Mouse (Mus musculus): Measurements from ENCODE around the gene Nf2.

Gene Nf2

DNA sequence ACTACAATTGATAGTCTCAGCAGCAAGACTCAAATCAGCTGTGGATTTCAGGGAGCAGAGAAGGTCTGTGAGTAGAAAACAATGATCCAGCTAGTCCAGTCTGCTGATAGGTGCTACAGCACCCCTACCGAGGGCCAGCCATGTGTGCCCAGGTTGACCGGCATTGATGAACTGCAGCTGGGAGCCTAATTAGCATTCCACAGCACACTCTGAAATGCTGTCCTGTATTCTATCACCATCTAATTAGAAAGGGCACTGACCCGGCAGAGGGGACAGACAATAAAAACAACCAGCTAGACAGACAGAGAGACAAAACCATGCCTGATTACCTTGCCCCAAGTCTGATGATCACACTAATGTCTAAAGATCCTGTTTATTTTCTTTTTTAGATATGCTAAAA is 56.3 kb downstream of the Nf2 start:
- no peak for DNase-seq (ENCODE audit: low spot score)

DNA sequence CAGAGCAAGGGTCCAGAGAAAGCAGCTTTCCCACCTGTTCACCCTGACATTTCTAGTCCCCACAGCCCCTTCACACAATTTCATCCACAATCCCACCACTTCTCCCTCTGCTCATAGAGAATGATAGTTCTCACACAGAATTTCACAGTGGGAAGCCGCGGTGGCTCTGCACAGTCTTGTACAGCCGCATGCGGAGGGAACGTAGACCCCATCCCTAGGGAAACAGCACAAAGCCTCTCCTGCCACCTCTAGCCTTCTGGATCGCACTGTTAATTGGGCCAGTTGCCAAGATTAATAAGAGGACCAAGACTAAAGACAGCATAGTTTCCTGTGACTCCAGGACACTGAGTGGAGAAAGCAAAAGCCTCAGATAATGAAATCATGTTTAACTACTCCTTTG is 57.8 kb downstream of the Nf2 start:
- DNase-seq (ENCODE audit: low spot score): no peak

DNA sequence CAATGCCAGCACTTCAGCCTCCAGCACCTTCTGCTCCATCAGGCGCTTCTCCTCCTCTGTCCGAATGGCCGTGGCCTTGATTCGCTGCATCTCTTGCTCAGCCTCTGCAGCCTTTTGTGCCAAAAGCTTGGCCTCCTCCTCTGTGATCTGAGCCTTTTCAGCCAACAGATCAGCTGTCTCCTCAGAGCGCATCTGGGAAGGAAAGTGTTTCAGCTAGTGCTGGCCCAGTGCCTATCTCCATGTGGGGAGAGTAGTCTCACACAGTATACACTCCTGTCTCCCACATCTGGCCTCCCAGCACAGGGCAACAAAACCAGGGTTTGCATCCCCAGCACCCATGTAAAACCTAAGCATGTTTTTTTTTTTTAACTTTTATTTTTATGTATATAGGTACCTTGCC is 59.6 kb downstream of the Nf2 start:
- DNase-seq (ENCODE audit: low spot score): no peak

DNA sequence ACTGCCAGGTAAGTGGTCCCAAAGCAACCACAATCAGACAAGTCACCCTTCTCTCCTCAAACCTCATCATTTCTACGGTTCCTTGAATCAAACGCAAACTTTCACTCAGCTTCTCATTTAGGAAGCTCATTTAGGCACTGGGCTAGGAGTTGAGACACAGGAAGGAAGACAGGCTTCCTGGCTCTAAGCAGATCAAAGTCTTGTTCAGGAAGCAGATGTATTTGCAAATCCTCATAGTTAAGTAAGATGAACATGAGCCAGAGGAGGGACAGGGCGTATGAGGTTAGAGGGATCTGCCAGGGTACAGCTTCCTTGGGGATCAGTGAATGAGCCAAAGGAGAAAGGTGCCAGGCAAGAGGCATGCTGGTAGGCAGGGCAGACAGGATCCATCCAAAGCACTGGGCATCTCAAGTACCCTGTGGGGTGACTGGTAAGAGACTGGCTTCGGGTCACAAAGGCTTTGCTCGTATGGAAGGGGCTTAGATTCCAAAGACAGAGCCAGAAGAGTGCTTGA is 64.7 kb downstream of the Nf2 start:
- no peak for DNase-seq (ENCODE audit: low spot score)

DNA sequence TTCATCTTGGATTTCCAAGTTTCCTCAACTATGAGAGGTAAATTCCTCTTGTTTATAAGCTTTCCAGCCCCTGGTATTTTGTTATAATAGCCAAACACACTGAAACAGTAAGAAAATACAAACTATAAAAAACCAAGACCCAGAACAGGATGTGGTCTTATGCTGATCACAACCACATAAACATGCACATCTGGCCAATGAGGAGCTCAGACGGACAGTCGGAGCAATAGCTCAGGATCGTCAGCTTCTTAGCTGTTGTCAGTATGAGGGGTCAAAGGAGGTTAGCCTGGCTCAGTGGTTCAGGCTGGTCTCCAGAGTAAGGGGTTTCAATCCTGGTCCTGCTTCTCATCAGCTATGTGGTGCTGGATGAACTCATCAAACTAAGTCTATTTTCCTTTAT is 66.2 kb downstream of the Nf2 start:
- DNase-seq (ENCODE audit: low spot score): no peak

DNA sequence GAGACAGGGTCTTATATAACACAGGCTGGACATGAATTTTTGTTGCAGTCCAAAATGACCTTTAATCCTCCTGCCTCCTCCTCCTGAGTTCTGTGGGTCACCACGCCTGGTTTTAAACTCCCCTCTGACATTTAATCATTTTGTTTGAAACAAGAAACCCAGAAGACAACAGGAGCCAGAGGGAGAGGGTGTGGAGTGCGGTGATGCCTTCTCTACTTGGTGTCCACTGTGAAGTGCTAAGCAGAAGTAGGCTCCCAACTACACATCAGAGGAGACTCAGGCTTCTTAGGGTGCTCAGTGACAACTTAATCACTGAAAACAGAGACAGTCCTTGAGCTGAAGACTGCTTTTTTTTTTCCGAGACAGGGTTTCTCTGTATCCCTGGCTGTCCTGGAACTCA is 68.4 kb downstream of the Nf2 start:
- DNase-seq (ENCODE audit: low spot score): no peak

DNA sequence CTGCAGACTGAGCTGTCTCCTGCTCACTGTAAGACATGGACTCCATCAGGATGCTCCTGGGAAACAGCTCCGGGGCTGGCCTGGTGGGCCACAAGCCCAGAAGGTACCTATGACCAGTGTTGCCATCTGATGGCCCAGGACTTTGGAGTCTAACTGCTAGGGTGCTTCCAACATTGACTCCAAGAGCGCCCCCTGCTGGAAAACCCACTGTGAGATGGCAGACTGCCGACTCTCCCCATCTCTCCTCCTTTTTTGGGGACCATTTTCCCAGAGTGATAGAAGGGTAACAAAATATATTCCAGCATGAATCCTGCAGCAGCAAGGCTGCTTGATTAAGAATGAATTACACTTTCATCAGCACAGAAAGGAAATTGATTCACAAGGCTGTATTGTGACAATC is 76.4 kb downstream of the Nf2 start:
- DNase-seq (ENCODE audit: low spot score): peak; percentile 60

DNA sequence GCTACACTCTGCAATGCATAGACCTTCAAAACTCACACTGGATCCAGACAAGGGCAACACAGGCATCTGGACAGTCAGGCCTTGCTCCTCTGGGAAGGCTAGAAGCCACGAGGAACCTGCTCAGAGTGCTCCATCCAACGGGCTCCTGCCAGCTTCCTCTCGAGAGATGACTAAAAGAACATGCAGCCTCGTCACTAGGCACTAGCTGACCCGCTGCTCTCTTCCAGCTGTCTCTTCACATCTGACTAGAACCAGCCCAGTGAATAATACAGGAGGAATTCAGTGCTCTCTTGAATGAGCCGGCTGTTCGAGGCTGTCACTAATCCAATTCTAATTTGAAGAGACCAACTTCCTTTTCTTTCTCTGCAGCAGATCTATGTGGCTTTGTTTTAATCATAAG is 77.6 kb downstream of the Nf2 start:
- no peak for DNase-seq (ENCODE audit: low spot score)

DNA sequence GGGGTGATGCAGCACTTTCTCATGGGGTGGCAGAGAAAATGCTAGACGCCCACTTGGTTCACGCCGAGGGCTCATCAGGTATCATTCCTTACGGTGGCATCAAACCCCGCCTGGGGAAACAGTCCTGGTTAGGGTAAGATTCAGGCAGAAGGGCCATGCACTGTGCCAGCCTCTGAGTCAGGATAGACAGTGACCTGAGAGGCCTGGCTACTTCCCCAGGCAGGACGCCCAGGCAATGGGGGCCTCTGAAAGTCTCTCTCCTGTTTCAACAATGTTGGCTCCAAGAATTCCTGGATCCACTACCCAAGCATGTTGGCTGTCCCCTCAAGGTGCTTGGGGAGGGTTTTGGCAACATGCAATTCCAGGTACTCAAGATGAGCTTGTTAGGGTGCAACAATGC is 79.5 kb downstream of the Nf2 start:
- DNase-seq (ENCODE audit: low spot score): no peak

DNA sequence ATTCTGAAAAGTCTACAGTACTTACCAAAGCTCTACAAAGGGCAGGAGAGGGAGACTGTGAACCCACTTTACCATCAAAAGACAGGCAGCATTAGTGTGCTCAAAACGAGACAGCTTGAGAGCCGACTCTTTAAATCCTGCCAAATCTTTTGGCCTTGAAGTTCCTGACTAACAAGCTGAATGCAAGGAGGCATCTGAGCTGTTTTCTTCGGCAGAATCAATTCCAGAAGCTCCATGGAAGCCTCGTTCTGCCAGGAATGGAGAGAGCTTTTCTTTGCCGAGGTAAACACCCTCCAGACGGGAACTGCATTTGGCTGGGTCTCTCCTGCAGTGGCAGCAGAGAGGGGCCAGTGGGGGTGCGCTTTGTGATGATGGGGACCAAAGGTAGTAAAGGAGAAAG is 80.0 kb downstream of the Nf2 start:
- no peak for DNase-seq (ENCODE audit: low spot score)

DNA sequence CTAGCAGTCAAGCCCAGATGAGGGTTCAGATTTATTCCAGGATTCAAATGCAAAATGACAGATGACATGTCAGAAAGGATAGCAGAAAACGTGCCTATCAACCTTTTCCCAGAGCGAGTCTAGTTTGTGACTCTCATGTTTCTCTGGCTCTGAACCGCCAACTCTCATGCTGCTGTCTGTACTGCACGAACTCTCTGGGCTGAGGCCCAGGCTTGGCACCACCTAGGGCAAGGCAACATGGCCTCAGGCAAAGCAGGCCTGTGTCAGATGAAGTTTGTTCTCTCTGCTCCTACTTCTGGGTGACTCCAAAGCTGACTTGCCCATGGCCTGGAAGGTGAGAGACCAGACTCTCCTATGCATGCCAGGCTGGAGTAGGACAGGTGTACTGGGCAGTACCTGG is 80.9 kb downstream of the Nf2 start:
- DNase-seq (ENCODE audit: low spot score): no peak

DNA sequence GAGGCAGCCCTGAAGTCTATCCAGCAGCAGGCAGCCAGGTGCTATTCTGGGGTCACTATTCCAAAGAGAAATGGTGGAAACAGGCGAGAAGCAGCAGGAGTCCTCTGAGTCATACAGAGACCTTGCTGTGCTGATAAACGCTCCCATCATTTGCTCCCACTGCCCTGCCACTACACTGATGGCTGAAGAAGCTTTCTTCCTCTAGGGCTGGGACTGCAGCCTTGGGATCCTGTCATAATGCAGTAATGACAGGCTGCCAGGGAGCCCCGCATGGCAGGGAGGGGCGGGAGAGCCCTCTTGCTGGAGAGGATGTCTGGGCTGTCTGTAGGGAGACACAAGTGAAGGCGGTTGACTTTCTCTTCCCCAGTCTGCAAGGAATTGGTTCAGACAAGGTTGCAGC is 84.9 kb downstream of the Nf2 start:
- no peak for DNase-seq (ENCODE audit: low spot score)

DNA sequence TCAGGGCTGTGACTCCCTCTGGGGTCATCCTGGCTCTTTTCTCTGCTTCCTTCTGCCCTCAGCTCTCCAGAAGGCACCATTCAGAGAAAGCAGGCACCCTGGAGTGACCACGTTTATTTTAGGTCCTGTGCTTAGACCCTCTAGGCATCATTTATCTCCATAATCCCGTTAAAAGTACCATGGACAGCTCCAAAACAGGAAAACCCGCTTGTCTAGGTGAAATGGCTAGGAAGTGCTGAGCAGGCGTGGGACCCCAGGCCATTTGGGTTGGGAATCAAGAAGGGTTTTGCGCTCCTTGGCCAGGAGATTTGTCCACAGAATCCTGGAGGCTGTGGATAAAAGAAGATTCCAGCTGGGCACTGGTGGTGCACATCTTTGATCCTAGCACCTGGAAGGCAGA is 85.7 kb downstream of the Nf2 start:
- no peak for DNase-seq (ENCODE audit: low spot score)

DNA sequence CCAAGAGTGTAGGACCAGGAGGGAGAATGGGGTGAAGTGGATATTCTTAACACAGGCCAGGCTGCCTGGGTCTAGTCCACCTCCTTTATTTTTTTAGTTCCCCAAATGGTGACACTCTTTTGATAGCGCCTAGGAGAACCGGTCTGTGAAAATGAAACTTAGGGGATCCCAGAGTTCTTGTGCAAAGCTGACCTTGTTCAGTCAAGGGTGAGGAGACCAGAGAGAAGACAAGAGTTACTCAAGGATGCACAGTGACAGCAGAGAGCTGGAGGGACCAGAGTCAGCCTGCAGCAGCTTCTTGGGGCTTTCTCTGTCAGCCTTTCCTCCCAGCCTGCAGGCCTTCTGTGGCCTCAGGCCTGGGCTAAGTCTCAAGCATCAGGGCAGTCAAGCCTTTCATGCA is 86.8 kb downstream of the Nf2 start:
- no peak for DNase-seq (ENCODE audit: low spot score)

DNA sequence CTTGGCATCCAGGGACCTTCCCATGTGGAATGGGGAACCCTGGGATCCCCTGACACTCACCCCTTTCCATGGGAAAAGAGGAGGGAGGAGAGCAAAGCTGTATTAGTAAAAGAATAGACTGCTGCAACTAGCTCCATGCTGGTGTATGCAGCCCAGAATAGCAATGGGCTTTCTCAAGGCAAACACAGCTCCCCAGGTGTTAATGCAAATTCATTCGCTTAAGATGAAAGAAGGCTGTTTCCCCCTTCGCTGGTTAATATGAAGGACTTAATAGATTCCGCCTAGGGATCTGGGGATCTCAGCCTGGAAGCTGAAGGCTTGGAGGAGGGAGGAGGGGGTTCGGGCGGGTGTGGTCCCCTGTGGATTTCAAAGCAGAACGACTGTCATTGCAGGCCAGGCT is 87.3 kb downstream of the Nf2 start:
- DNase-seq (ENCODE audit: low spot score): no peak

DNA sequence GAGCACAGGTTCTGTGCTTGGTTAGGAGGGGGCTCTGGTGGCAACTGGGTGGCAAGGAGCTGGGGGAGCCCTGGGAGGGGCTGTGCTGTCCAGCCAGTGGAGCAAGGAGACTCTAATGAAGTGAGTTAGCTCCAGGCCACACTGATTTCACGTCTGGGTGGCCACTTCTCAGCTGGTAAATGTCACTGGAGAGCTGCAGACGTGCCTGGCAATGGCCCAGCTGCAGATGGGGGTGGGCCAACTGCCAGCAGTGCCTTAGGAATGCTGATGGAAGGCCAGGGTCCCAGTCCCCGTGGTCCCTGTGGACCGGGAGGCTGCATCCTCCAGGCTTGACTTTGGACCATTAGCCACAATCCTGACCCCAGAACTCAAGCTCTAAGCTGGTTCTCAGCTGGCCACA is 88.9 kb downstream of the Nf2 start:
- no peak for DNase-seq (ENCODE audit: low spot score)

DNA sequence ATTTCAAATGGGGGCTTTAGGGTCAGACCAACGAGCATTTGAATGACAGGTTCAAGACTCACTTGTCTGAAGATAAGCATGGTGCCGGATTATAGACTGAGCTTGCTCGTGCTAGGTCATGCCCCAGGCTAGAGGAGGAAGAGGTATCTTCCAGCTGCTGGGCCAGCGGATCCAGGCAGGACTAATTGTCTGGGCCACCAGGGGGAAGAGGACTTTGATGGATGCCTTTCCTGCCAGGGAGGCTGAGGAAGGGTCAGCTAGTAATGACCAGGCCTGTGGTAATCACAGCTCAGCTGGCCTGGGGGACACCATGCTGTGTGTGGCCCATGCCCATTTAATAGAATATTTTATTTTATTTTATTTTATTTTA is 91.6 kb downstream of the Nf2 start:
- no peak for DNase-seq (ENCODE audit: low spot score)

DNA sequence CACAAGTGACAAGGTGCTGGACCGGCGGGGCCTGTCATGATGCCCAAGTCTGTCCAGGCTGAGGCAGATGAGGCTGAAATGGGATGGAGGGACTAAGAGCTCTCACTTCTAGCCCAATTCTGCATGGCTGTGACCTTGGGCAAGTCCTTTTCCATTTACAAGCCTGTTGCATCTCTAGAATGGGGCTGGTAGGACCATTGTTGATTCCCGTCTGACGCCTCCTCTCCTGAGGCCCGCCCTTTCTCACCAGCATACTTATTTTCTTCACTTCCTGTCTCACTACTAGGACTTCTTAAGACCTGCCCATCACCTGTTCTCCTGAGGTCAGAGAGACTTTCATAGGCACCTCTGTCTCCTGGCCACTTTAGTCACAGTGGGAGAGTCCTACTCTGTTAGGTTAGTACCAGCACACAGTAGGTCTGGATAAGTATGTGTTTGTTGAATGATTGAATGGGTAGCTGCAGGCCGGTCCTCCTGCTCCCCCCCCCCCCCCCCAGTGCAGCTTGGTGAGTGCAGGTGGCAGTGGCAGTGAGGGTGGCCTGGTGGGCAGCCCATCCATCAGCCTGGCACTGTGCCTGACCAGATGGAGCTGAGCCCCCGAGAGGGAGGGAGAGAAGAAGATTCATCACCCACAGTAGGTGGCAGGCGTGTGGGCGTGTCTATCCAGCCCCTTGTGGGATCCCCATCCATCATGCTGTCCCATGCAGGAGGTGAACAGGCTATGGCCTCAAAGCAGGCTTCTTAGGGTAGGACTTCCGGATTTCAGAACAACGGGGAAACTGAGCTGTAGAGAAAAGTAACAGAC is 92.2 kb downstream of the Nf2 start:
- DNase-seq (ENCODE audit: low spot score): no peak

DNA sequence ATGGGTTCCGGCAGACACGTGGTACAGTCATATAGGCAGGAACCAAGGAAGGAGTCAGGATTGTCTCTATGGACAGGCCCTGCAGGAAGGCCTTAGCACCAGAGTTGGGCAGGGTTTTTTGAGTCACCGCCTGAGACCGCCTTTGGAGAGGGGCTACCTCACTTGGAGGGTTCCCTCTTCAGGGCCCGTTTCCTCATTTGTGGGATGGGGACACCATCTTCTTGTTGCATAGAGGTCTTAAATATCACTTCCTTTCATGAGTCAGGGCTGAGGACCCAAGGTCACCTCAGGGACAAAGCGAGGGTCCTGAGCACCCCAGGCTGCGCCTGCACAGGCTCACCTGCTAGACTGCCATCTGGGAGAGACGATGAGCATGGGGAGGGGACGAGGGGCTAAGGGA is 92.9 kb downstream of the Nf2 start:
- no peak for DNase-seq (ENCODE audit: low spot score)

DNA sequence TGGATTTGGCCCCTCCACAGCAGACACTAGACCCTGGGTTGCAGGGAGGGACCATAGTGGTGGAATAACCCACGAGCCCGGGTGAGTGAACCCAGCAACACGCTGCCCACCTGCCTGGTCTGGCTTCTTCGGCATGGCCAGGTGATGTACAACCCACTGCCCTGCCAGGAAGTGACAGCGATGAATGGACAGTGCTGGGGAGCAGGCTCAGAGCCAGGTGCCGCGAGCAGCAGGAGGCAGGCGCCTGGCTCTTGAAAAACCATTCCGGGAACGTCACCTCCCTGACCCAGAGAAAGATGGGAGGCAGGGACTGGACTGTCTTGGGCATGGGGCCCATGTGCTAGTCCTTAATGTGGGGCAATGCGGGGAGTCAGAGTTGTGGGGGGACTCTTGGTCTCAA is 94.5 kb downstream of the Nf2 start:
- no peak for DNase-seq (ENCODE audit: low spot score)

DNA sequence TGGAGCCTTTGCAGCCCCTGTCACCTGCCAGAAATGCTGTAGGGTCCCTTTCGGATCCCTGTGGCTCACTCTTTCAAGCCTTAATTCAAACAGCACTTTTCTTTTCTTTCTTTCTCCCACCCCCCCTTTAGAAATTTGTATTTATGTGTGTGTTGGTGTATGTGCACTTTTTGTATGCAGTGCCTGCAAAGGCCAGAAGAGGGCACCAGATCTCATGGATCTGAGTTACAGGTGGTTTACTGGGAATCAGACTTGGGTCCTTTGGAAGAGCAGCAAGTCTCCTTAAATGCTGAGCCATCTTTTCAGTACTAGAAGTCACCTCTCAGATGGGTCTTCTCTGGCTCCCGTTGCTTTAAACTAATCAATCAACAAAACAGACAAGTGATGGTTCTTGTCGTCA is 95.3 kb downstream of the Nf2 start:
- peak; percentile 16 for DNase-seq (ENCODE audit: low spot score)

DNA sequence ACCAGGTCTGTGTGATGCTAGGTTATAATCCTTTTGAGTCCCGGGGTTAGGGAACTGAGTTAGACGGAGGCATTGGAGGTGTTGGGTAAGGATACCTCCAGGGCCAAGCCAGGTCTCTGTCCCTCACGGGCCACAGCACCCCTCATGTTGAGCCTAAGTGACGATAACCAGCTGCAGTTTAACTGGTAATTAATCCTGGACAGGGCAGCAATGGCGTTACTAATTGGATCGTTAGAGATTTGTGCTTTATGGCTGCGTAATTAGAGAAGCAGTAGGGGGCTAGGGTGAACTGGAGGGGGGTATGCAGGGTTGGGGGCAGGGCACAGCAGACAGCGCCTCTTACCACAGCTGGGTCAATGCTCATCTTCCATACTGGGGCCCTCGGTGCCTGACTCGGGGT is 96.5 kb downstream of the Nf2 start:
- DNase-seq (ENCODE audit: low spot score): no peak

DNA sequence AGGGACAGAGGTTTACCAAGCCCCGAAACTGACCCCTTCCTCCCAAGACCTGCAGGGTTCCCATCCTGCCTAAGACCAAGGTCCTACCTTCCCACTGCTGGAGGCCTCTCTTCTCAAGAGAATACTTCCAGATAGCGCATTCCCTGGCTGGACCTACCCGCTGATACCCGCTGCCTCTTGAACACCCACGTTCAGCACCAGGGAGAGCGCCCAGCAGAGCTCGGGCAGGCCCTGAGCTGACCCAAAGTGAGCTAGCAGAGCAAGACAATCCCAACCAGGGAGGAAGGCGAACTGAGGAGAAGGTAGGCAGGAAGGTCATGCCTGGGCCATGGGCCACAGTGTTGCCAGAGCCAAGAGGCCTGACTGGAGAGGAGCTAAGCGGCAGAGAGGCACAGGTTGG is 99.1 kb downstream of the Nf2 start:
- peak; percentile 34 for DNase-seq (ENCODE audit: low spot score)

DNA sequence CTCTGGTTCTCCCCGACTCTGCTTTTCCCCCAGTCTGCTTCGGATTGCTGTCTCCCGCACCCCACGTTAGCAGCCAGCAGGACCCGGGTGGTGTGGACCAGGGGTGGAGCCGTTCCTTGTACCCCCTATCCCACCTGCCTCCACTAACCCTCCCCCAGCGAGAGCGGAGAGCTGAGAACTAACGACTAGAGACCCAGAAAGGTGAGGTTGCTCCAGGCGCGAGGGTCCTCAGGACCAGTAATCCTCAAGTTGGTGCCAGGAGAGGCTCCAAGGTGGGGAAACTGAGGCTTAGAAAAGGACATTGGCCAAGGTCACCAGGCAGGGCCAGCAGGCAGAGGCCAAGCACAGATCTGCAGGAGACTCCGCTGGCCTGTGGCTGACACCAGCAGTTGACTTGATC is 102.1 kb downstream of the Nf2 start:
- no peak for DNase-seq (ENCODE audit: low spot score)

DNA sequence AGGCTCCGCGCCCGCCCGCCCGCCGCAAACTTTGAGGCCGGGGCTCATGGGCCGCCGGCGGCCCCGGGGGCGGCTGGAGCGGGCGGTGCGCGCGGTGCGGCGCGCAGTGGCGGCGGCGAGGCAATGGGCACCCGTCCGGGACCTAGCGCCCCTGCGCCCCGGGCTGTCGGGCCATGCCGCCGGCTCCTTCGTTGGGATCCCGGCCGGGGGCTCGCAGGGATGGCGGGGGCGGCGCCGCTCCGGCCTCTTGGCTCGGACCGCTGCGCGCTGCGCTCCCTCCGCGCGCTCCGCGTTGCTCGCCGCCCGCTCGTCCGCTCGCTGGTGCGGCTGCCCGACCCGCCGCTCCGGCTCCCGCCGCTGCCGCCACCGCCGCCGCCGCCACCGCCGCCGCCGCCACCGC is 102.6 kb downstream of the Nf2 start, which contains the start of gene Cabp7:
Cabp7 (minus strand) TSS at position 46 of the 400 bp plus-strand sequence.
- no peak for DNase-seq (ENCODE audit: low spot score)
